Mouse (Mus musculus) testis, adult 2 months (tissue): ENCODE measurements around the gene Ccdc188. TPM values are rescaled to one million over a fixed set of nuclear protein-coding genes. Genes with fewer than 3 reads are reported as not detected.

Experiments
- H3K27ac ChIP-seq: fragments of 200-500 bp; 2 replicates; pipeline ENCODE4 v1.5.1; 2012; ENCODE audit warnings: low read depth, low read length; ENCODE audit not compliant: control insufficient read depth, insufficient read depth
- H3K27me3 ChIP-seq: fragments of 200-500 bp; 2 replicates; pipeline ENCODE4 v1.6.1; 2012; ENCODE audit warnings: mild to moderate bottlenecking, low read length, moderate library complexity; ENCODE audit not compliant: control insufficient read depth, insufficient read depth
- H3K36me3 ChIP-seq: fragments of 200-500 bp; 2 replicates; pipeline ENCODE4 v1.6.1; 2012; ENCODE audit warnings: mild to moderate bottlenecking, low read length; ENCODE audit not compliant: control insufficient read depth, insufficient read depth
- H3K4me1 ChIP-seq: fragments of 200-500 bp; 2 replicates; pipeline ENCODE4 v1.6.1; 2012; ENCODE audit warnings: low read length; ENCODE audit not compliant: control insufficient read depth, insufficient read depth
- H3K4me3 ChIP-seq: fragments of 200-500 bp; 2 replicates; pipeline ENCODE4 v1.5.1; 2012; ENCODE audit warnings: low read depth, mild to moderate bottlenecking, low read length, moderate library complexity, mixed read lengths; ENCODE audit not compliant: control insufficient read depth
- CTCF ChIP-seq: fragments of 200-500 bp; IDR thresholded peaks from 2 replicates; pipeline ENCODE4 v1.5.1; 2012; ENCODE audit warnings: low read depth, mild to moderate bottlenecking, inconsistent platforms, low read length, moderate library complexity; ENCODE audit not compliant: control insufficient read depth, insufficient read depth, insufficient replicate concordance
- POLR2A ChIP-seq: fragments of 200-500 bp; IDR thresholded peaks from 2 replicates; pipeline ENCODE4 v1.6.1; 2012; ENCODE audit warnings: low read depth, mild to moderate bottlenecking, inconsistent platforms, low read length, moderate library complexity; ENCODE audit not compliant: control insufficient read depth
- polyA plus RNA-seq: library from polyadenylated mRNA; depleted of rRNA; stranded (reverse); fragments of >200 nt; gene quantifications from 2 replicates; pipeline ENCODE4 v1.2.3, GENCODE M21; 2012

The Ccdc188 gene
- polyA plus RNA-seq, 1 experiment = 103 TPM

DNA sequence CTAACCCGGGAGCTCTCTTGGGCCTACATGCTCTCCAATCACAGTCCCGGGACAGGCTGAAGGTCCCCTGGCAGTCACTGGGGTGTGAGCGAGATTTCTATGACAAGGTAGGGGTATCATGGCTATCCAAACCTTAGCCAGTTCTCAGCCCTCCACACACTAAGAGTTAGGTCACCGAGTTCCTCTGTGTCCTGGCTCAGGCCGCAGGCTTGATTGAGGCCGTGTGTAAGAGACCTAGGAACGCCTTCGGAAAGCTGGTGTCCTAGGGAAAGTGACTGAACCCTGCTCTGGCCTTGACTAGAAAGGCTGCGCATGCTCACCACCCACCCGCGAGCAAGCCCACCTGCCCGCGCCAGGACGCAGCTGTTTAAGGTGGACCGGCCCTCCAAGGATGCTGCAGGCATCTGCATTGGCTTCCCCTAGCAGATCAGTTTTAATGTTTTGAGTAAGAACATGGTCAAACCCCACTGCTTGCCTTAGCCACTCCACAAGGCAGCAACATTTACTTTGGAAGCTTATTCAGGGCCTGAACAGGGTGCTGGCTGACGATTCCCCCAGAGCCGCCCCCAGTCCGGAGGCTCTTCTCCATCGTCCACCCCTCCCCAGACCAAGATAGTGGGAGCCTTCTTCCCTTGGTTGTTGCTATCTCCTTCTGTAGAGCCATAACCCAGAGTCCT, 17.8 kb downstream of the Ccdc188 start:
- no peaks in the 10 kb centered on the region; the same call in 1 of the 2 replicates for H3K36me3 ChIP-seq
- H3K4me3 ChIP-seq = peak overlapping the region; percentile 85
- H3K27ac ChIP-seq = peak overlapping the region; percentile 75
- no peaks in the 10 kb centered on the region for H3K27me3 ChIP-seq
- peak; percentile 7; the same call in 1 of the 2 replicates for TF ChIP-seq POLR2A
- no peak for TF ChIP-seq CTCF
- peaks cover 20% of the 10 kb centered on the region for H3K4me1 ChIP-seq

DNA sequence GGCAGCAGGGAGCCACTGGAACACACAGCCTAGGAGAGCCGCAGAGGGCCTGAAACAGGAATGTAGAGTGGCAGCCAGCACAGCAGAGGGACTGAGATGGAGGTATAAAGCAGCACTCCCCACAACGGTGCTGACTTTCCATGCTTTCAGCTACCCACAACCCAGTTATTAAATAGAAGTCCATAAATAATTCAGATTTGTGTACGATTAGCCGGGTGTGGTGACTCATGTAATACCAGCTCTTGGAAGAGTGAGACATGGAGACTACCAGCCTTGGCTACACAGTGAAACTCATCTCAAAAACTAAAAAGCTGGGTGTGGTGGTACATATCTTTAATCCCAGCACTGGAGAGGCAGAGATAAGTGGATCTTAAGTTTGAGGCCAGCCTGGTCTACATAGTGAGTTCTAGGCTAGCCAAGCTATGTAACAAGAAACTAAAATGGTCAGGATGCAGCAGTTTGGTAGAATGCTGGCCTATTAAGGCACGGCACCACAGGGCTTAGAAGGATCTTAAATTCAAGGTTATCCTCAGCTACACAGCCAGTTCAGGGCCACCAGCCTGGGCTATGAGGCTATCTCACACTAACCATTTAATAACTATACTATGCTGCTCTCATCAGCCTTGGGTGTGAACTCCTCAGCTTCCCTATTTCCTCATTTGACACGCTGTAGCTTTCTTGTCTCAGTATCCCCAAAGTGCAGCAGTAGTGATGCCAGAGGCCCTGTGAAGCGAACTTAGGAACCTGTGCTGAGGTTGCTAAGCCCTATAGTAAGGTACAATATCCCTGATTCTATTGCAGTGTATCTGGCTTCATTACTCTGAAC, 19.2 kb downstream of the Ccdc188 start:
- H3K4me3 ChIP-seq = no peak overlapping the region
- no peaks in the 10 kb centered on the region for H3K27me3 ChIP-seq
- peaks cover 2% of the 10 kb centered on the region for H3K36me3 ChIP-seq
- peaks cover 20% of the 10 kb centered on the region for H3K4me1 ChIP-seq
- no peak for TF ChIP-seq POLR2A
- TF ChIP-seq CTCF = no peak
- H3K27ac ChIP-seq = no peak overlapping the region

DNA sequence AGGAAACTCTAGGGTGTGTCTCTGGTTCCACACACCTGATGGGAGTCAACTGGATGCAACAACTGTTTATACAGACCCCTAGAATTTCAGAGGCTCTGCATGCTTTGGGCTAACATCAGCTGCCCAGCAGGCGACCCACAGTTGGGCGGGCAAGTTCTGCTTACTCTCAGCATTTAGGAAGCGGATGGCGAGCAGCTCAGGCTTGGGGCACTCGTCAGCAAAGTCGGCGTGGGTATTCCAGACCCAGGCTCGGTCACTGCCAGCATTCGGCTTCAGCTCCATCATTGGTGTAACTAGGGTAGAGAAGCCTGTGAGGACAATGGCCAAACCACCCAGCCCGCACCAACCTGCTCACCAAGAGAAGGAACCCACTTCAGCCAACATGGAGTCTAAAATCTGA, 23.9 kb downstream of the Ccdc188 start:
- Histone ChIP-seq H3K4me1 (peaks cover under 1% of the 10 kb centered on the region; the same call in 1 of the 2 replicates), H3K27me3 (no peaks in the 10 kb centered on the region), H3K4me3 (no peak overlapping the region), H3K36me3 (peaks cover 2% of the 10 kb centered on the region), H3K27ac (no peak overlapping the region)
- no peak for TF ChIP-seq POLR2A
- TF ChIP-seq CTCF = no peak

DNA sequence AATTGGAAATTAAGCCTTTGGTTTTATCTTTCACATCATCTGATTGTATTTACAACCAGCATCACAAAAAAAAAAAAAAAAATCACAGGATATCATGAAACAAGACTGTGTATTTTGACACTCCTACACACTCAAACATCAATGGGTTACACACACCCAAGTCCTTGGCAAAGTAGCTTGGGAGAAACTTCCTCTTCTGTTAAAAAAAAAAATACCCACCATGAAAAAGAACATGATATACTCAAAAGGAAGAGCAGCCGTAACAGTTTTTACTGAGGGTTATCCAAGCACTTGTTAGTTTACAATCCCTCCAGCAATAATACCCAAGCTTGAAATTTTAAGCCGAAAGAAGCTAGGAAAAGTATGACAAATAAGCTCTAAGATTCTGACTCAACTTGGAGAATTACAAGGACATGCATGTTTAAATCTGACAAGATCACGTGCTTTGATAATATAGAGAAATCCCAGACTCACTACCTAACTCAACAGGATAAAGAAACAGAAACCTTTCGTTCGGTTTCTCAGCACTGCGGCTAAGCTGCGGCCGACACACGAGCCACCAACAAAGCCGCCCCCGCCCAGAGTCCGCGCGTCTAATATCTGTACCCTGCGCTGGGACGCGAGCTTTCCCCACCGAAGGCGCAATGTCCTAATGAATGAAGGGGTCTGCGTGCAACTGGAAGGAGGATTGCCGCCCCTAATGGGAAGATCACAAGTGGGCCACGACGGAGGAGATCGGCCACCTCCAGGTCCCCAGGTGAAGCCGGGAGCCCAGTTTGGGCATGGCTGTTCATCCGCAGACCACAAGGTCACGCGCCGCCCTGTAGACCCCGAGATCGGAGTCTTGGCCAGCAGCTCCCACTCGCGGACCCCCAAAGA, 30.1 kb downstream of the Ccdc188 start:
- H3K27ac ChIP-seq = peak overlapping the region; percentile 82
- H3K4me1 ChIP-seq = peaks cover 7% of the 10 kb centered on the region
- H3K4me3 ChIP-seq = peak overlapping the region; percentile 95
- no peak for TF ChIP-seq POLR2A
- TF ChIP-seq CTCF = no peak
- H3K27me3 ChIP-seq = no peaks in the 10 kb centered on the region
- H3K36me3 ChIP-seq = no peaks in the 10 kb centered on the region; the same call in none of the 2 replicates

- Histone ChIP-seq H3K27ac (peak within 1 kb of the TSS; percentile 86), H3K4me3 (peak within 1 kb of the TSS; percentile 95), H3K4me1 (peaks cover 7% of the 10 kb centered on the region), H3K27me3 (no peaks in the 10 kb centered on the region), H3K36me3 (no peaks in the 10 kb centered on the region; the same call in 1 of the 2 replicates)
- peak; percentile 52 for TF ChIP-seq POLR2A
- no peak for TF ChIP-seq CTCF
Observed at GRCm38 (mm10) chr16:18248433-18249363, 31.0 kb downstream of the Ccdc188 start, which contains the start of the genes Trmt2a and Ranbp1. Gene Trmt2a, plus strand, starts transcription at chr16:18248679. Gene Ranbp1, minus strand, starts transcription at chr16:18248732.

- peak overlapping the region; percentile 95 for H3K4me3 ChIP-seq
- no peaks in the 10 kb centered on the region; the same call in 1 of the 2 replicates for H3K36me3 ChIP-seq
- TF ChIP-seq POLR2A (no peak), CTCF (no peak)
- H3K27me3 ChIP-seq = no peaks in the 10 kb centered on the region
- H3K27ac ChIP-seq = no peak overlapping the region; the same call in 1 of the 2 replicates
- H3K4me1 ChIP-seq = peaks cover 7% of the 10 kb centered on the region
Observed at GRCm38 (mm10) chr16:18249364-18249967, 31.8 kb downstream of the Ccdc188 start.
